In the genomic region with DNA sequence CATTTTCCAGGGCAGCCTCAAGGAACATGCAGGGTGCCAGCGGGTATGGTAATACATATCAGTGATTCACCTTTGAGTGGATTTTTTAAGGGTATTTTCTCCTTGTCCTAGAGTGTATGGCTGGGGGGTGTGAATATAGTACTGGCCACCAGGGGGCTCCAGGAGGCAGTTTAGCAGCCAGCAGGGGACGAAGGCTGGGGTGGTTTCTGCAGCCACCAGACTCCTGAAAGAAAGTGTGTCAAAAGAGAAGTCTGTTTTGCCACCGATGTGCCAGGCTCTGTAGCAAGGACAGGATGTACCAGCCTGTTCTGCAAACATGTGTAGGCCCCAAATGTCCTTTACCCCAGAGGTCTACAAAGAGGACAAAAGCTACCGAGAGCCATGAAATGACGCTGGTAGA, we compare ENCODE assay signal across 8 mouse cellular contexts. TPM values are rescaled to one million over a fixed set of nuclear protein-coding genes. Genes with fewer than 3 reads are reported as not detected.
DNase-seq lines count a peak whose midpoint lies in the region; ATAC-seq lines count a peak whose summit lies in the region.

No protein-coding gene starts in this region.

- intact Hi-C loops in heart, postnatal 36 days (cut with DNase I): loop anchor here (1.0 to 5.0 kb wide), 4 partner anchors 43 to 398 kb away; a partner anchor contains a TSS

- no peak for ATAC-seq in CD4-positive, CD25-positive, alpha-beta regulatory T cell, adult 4 months

- DNase-seq in CD4-positive, CD25-positive, alpha-beta regulatory T cell, adult 2 months (ENCODE audit: low read depth, low spot score): peak; percentile 47
- DNase-seq in cerebellum, adult 8-10 months: peak; percentile 76
- peak; percentile 75 for DNase-seq in forelimb bud, embryonic 11.5 days (ENCODE audit: low read depth, low spot score)
- peak; percentile 81 to 84 for DNase-seq in heart, postnatal 36 days
- DNase-seq in layer of hippocampus, postnatal 10 days (ENCODE audit: low spot score in 2 of 2): peak; percentile 85 to 88
- peak; percentile 88 for DNase-seq in lung, postnatal 36 days
- DNase-seq in right cerebral cortex, postnatal 4 days: peak; percentile 83

RNA-seq across cellular contexts. Expression of a gene that starts 42.5 kb away (rescaled TPM):
- not detected for polyA plus RNA-seq in CD4-positive, CD25-positive, alpha-beta regulatory T cell, adult 4 months (2017; shearing (Covaris generic))
- total RNA-seq in heart, postnatal 36 days (2021): 10 to 100 TPM; 55.3 to 56.4 TPM
- total RNA-seq in layer of hippocampus, postnatal 10 days (2021): 10 to 100 TPM; 50.9 to 56.0 TPM
